9 mouse cellular contexts compared by ENCODE assay signal in the genomic region with DNA sequence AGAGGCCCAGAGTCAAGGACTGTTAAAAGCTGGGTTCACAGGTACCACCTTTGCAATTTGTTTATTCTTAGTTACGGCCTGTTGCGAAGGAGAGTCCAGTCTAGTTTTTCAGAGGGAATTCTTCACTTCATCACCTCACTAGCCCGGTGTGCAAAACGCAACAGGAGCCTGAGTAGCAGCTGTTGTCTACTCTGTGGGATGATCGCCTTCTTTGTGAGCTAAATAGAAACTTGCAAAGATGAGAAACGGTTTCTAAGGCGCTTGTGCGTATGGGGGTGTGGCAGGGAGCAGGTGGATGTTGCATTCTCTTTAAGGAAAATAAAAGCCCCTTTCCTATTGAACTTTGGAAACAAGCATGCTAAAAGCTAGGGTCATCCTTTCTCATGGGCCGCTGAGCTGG. TPM values are rescaled to one million over a fixed set of nuclear protein-coding genes. Genes with fewer than 3 reads are reported as not detected.
DNase-seq lines count a peak whose midpoint lies in the region; ATAC-seq lines count a peak whose summit lies in the region.
"Had no signal": no experiment of that assay in that cellular context is flagged by ENCODE, and none has a peak within 500 bp of the region (broad histone marks: within the 10 kb centered on the region; RNA-seq: fewer than 3 reads in every experiment).

No protein-coding gene starts in this region.

- H3K27ac ChIP-seq in heart, embryonic 12.5 days (ENCODE audit: poor library complexity, severe bottlenecking) = no peak overlapping the region
- H3K27ac ChIP-seq in forebrain, embryonic 14.5 days (ENCODE audit: low read depth, low read length) = no peak overlapping the region
- no peak overlapping the region for H3K27ac ChIP-seq in midbrain, embryonic 11.5 days (ENCODE audit: low read depth, low read length)
- H3K27ac ChIP-seq: liver, embryonic 14.5 days had no signal

- H3K9ac ChIP-seq in heart, embryonic 12.5 days = no peak overlapping the region
- peak overlapping the region; percentile 70; the same call in 1 of the 2 replicates for H3K9ac ChIP-seq in forebrain, embryonic 14.5 days (ENCODE audit: low read length)
- H3K9ac ChIP-seq in midbrain, embryonic 11.5 days (ENCODE audit: low read length) = no peak overlapping the region
- H3K9ac ChIP-seq: liver, embryonic 14.5 days had no signal

- ATAC-seq in heart, embryonic 12.5 days (ENCODE audit: insufficient number of reproducible peaks, low FRiP score) = no peak
- ATAC-seq in forebrain, embryonic 14.5 days = no peak
- no peak for ATAC-seq in midbrain, embryonic 11.5 days (ENCODE audit: low FRiP score)

- H3K36me3 ChIP-seq in heart, embryonic 12.5 days = no peaks in the 10 kb centered on the region
- no peaks in the 10 kb centered on the region for H3K36me3 ChIP-seq in forebrain, embryonic 14.5 days (ENCODE audit: control insufficient read depth, insufficient read depth, low read length)
- H3K36me3 ChIP-seq in midbrain, embryonic 11.5 days (ENCODE audit: control insufficient read depth, insufficient read depth, low read length) = no peaks in the 10 kb centered on the region

- H3K4me2 ChIP-seq in heart, embryonic 12.5 days = peak overlapping the region; percentile 100
- peak overlapping the region; percentile 96 for H3K4me2 ChIP-seq in forebrain, embryonic 14.5 days (ENCODE audit: low read length)
- peak overlapping the region; percentile 98 for H3K4me2 ChIP-seq in midbrain, embryonic 11.5 days

- peak overlapping the region; percentile 77 for H3K4me3 ChIP-seq in heart, embryonic 12.5 days
- H3K4me3 ChIP-seq in forebrain, embryonic 14.5 days (ENCODE audit: low read depth, low read length) = peak overlapping the region; percentile 66; the same call in 1 of the 2 replicates
- H3K4me3 ChIP-seq in midbrain, embryonic 11.5 days (ENCODE audit: low read depth, low read length) = no peak overlapping the region

- peaks cover 50% of the 10 kb centered on the region for H3K27me3 ChIP-seq in heart, embryonic 12.5 days (replicated peaks)
- H3K27me3 ChIP-seq in forebrain, embryonic 14.5 days (replicated peaks; ENCODE audit: control insufficient read depth, insufficient read depth, low read length) = no peaks in the 10 kb centered on the region
- H3K27me3 ChIP-seq in midbrain, embryonic 11.5 days (ENCODE audit: control insufficient read depth, insufficient read depth, low read length) = peaks cover 10% of the 10 kb centered on the region; the same call in 1 of the 2 replicates

- H3K9me3 ChIP-seq in heart, embryonic 12.5 days (replicated peaks) = 0 out of 2 replicates have a peak, but pooled peaks cover 2% of the 10 kb centered on the region
- 0 out of 2 replicates have a peak, but pooled peaks cover 3% of the 10 kb centered on the region for H3K9me3 ChIP-seq in forebrain, embryonic 14.5 days (replicated peaks; ENCODE audit: control insufficient read depth, low read length)
- peaks cover 2% of the 10 kb centered on the region; the same call in 1 of the 2 replicates for H3K9me3 ChIP-seq in midbrain, embryonic 11.5 days (ENCODE audit: control insufficient read depth, low read length)

- no peak for DNase-seq in heart, postnatal 36 days
- DNase-seq in R1 (ENCODE audit: low read depth, low spot score) = peak; percentile 51
- DNase-seq in forebrain, embryonic 14.5 days (ENCODE audit: low spot score) = no peak
- DNase-seq in midbrain, embryonic 11.5 days (ENCODE audit: low spot score, missing footprints) = no peak
- DNase-seq in Muller cell, postnatal 12 days (ENCODE audit: inconsistent ontology term) = no peak
- DNase-seq in retina, postnatal 1 day = no peak
- DNase-seq in thymus, postnatal 25 days = no peak

- 44% methylated on average over 9 of the region's 9 CpGs for WGBS in heart, embryonic 12.5 days
- WGBS in forebrain, embryonic 14.5 days = 29% methylated on average over 9 of the region's 9 CpGs
- WGBS in midbrain, embryonic 11.5 days = 41% methylated on average over 9 of the region's 9 CpGs

- H3K4me1 ChIP-seq in heart, embryonic 12.5 days (replicated peaks) = peaks cover 5% of the 10 kb centered on the region; the same call in 1 of the 2 replicates
- no peaks in the 10 kb centered on the region for H3K4me1 ChIP-seq in forebrain, embryonic 14.5 days (ENCODE audit: control insufficient read depth, insufficient read depth, low read length)
- no peaks in the 10 kb centered on the region for H3K4me1 ChIP-seq in midbrain, embryonic 11.5 days (ENCODE audit: control insufficient read depth, insufficient read depth, low read length)

- intact Hi-C loops in heart, postnatal 36 days (cut with DNase I) = loop anchor here (5.0 kb wide), 1 partner anchor 121 kb away; no protein-coding TSS in a partner anchor

RNA-seq across cellular contexts. Expression of a gene that starts 1.2 kb away (rescaled TPM):
- polyA plus RNA-seq in heart, embryonic 12.5 days (2016; fragmentation: Nextera tagmentation; extraction: Ambion mirVana) = 0.34 and 0.60 TPM in 2 replicates
- under 1 TPM; 0.22 to 0.27 TPM for total RNA-seq in heart, postnatal 36 days (2021)
- polyA plus RNA-seq in forebrain, embryonic 14.5 days (2014; fragmentation: Nextera tagmentation; extraction: Ambion mirVana) = 0.75 and 0.97 TPM in 2 replicates
- polyA plus RNA-seq in midbrain, embryonic 11.5 days (2014; fragmentation: Nextera tagmentation; extraction: Ambion mirVana) = 2.0 and 2.3 TPM in 2 replicates
